Mouse (Mus musculus): ENCODE results near the gene Abca1. TPM values are rescaled to one million over a fixed set of nuclear protein-coding genes. Genes with fewer than 3 reads are reported as not detected.
A peak's percentile ranks its signal among the peaks of the same experiment; 100 is the strongest.

Gene Abca1
- polyA plus RNA-seq, 1 experiment from 2014 or later, result 4.2 TPM

DNA sequence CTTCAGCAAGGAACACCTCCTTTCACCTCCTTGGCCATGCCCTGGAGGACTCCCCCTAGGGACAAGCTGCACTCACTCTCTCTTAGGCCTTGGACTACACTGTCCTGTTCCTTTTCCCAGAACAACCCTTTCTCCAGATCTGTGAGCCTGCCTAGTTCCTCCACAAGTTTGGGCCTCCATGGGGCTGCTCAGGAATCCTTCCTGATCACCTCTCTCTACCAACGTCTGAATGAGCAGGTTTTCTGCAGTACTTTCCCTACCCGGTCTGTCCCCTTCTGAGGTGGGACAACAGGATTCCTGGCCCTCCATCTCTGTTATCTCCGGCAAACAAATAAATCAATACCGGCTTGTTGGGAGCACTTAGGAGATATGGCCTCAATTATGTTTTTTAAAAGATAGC lies 12.6 kb downstream of the Abca1 start:
- Histone ChIP-seq H3K4me1 (peaks cover 38% of the 10 kb centered on the region), H3K4me3 (no peak overlapping the region), H3K27ac (no peak overlapping the region), H3K27me3 (ENCODE audit: insufficient read depth, poor library complexity, severe bottlenecking) (no peaks in the 10 kb centered on the region), H3K9me3 (no peaks in the 10 kb centered on the region), H3K36me3 (no peaks in the 10 kb centered on the region)
- no peak for DNase-seq (ENCODE audit: low spot score)
- 32% methylated on average over 4 of the region's 4 CpGs for WGBS

DNA sequence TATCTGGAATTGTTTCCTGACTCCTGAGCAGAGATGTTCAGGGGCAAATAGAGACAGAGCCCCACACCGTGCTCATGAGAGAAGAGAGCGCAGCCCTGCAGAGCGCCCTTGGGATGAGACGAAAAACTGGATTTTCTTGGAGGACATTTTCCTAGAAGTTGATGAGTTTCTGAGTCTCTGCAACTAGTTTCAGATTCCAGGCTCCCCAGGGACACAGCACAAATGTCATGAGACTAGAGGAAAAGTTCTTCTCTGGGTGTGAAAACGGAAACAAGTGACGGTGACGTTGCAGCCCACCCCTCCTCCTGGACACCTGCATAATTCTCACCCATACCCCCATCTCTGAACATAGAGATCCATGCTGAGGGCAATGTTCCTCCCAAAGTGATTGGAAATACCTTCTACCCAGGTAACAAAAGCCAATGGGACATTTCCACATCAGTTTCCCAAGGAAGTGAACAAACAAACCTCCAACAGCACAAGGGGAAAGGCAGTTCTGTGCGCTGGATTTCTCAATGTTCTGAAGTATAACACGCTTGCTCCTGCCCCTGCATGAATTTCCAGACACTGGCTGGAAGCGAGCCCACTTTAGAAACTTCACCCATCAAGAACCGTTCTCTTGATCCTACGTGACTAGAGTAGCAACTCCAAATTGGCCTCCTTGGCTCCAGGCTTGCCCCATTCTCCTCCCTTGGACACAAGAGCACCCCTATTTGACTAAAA lies 13.3 kb downstream of the Abca1 start:
- 0 out of 2 replicates have a peak overlapping the region, but pooled peaks have one; percentile 6 for H3K27ac ChIP-seq
- DNase-seq (ENCODE audit: low spot score), result no peak
- H3K9me3 ChIP-seq, result no peaks in the 10 kb centered on the region
- H3K36me3 ChIP-seq, result no peaks in the 10 kb centered on the region
- no peak overlapping the region for H3K4me3 ChIP-seq
- H3K4me1 ChIP-seq, result peaks cover 38% of the 10 kb centered on the region
- 84% methylated on average over 12 of the region's 12 CpGs for WGBS
- H3K27me3 ChIP-seq (ENCODE audit: insufficient read depth, poor library complexity, severe bottlenecking), result no peaks in the 10 kb centered on the region

DNA sequence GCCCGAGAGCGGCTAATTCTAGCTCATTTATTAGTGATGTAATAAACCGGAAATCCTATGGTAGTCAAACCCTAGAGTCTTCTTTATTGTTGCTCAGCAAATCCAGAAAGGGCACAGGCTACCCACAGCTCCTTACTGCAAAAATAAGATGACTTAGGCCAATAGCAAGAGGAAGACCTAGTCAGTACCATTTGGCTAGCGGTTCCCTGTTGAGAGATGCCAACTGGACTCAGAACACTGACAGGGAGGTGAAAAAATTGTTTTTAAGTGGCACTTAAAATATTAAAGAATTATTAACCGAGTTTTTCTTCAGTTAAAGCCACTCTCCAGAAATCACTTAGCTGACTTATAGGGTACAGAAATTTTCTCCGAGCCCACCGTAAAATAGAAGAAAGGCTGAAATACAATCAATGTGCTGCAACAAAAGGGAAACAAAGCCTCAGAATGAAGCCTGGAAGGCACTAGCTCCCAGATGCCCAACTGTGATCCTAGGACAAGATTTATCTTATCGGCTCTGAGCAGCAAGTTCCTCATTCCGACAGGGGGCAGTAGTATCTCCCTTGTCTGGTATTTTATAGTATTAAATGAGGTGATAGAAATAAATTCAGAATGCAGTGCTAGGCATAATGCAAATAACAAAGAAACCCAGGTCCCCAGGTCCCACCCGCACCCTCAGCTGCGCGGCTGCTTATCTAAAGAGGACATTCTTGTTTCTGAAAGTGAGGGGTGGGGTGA lies 14.1 kb downstream of the Abca1 start:
- 0 out of 2 replicates have a peak overlapping the region, but pooled peaks have one; percentile 6 for H3K27ac ChIP-seq
- H3K27me3 ChIP-seq (ENCODE audit: insufficient read depth, poor library complexity, severe bottlenecking), result no peaks in the 10 kb centered on the region
- DNase-seq (ENCODE audit: low spot score), result no peak
- 62% methylated on average over 12 of the region's 12 CpGs for WGBS
- peaks cover 38% of the 10 kb centered on the region for H3K4me1 ChIP-seq
- no peak overlapping the region for H3K4me3 ChIP-seq
- H3K9me3 ChIP-seq, result no peaks in the 10 kb centered on the region
- no peaks in the 10 kb centered on the region for H3K36me3 ChIP-seq

DNA sequence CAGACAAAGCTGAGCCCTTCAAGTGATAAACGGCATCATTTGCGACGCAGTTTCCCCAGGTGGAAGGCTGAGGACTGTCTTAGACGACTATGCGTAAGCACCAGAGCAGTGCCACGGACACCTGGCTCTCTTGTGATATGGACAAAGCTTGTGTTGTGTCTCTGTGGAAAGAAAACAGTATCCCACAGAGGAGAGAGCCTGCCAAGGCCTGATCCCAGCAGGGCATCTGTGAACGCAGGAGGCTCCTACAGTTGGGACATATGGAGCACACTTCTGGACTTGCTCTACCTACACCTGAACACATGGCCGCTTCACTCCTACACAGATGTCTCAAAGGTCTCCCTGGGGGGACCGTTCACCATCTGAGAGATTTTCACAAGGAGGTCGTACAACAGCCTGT lies 15.1 kb downstream of the Abca1 start:
- H3K27ac ChIP-seq, result no peak overlapping the region

DNA sequence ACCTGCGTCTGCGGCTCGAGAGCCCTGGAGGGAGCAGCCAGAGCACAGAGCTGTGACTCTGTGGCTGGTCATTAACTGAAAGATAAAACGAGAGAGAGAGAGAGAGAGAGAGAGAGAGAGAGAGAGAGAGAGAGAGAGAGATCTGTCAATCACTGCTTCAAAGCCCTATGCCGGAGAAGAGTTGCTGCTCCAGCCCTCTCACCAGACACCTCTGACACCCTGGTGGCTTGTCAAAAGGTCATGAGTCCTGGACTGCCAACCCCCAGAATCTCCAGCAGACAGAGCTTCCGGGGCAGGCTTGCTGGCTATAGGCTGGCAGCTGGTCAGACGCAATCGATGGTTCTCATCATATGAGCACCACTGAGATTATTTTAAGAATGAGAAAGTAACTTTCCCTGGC lies 15.7 kb downstream of the Abca1 start:
- H3K4me1 ChIP-seq, result peaks cover 38% of the 10 kb centered on the region
- H3K9me3 ChIP-seq, result no peaks in the 10 kb centered on the region
- no peaks in the 10 kb centered on the region for H3K36me3 ChIP-seq
- H3K27me3 ChIP-seq (ENCODE audit: insufficient read depth, poor library complexity, severe bottlenecking), result no peaks in the 10 kb centered on the region
- no peak for DNase-seq (ENCODE audit: low spot score)
- peak overlapping the region; percentile 36; the same call in 1 of the 2 replicates for H3K4me3 ChIP-seq
- H3K27ac ChIP-seq, result peak overlapping the region; percentile 68
- WGBS, result 29% methylated on average over 8 of the region's 8 CpGs

More for the DNA sequence above, 15.1 kb downstream of the Abca1 start:
- Histone ChIP-seq H3K4me3 (no peak overlapping the region), H3K36me3 (no peaks in the 10 kb centered on the region), H3K4me1 (peaks cover 38% of the 10 kb centered on the region), H3K9me3 (no peaks in the 10 kb centered on the region), H3K27me3 (ENCODE audit: insufficient read depth, poor library complexity, severe bottlenecking) (no peaks in the 10 kb centered on the region)
- no peak for DNase-seq (ENCODE audit: low spot score)
- 77% methylated on average over 10 of the region's 10 CpGs for WGBS

DNA sequence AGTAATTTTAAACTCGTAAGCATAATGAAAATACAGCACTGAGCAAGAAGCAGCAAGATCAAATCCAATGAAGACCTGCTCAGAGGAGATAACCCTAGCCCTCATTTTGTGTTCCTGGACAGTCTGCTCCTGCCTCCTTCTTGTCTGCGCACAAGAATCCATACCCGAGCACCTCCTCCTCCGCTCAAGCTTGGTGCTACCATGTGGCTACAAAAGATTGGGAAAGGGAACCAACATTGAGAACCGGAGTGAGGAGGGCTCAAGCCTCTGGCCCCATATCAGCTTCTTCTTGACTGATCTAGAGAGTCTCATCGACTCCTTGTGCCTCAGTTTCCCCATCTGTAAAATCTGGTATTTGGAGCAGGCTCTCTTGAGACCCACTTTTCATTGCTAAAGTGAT lies 19.0 kb downstream of the Abca1 start:
- Histone ChIP-seq H3K27ac (no peak overlapping the region), H3K27me3 (ENCODE audit: insufficient read depth, poor library complexity, severe bottlenecking) (no peaks in the 10 kb centered on the region), H3K36me3 (no peaks in the 10 kb centered on the region), H3K4me1 (peaks cover 19% of the 10 kb centered on the region), H3K9me3 (no peaks in the 10 kb centered on the region), H3K4me3 (no peak overlapping the region)
- DNase-seq (ENCODE audit: low spot score), result no peak
- WGBS, result 86% methylated on average over 6 of the region's 6 CpGs

DNA sequence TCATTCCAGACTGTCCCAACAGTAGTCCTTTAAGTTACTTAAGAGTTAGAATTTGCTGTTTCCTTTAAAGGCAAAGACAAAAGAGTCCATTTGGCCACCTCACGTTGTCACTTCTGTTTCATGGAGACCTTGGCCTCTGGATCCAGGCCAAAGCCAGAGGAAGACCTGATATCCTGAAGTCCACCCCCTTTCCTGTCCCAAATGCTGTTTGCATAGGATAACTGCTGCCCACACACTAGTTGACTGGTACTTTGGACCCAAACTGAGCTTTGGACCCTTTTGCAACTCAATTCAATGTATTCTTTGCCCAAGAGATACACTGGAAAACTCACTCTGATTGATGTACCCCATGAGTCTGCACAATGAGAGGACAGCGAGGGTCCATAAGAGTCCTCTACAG lies 20.2 kb downstream of the Abca1 start:
- no peak for DNase-seq (ENCODE audit: low spot score)
- H3K9me3 ChIP-seq, result no peaks in the 10 kb centered on the region
- 77% methylated on average over 2 of the region's 2 CpGs for WGBS
- no peaks in the 10 kb centered on the region for H3K27me3 ChIP-seq (ENCODE audit: insufficient read depth, poor library complexity, severe bottlenecking)
- no peak overlapping the region for H3K27ac ChIP-seq
- no peaks in the 10 kb centered on the region for H3K36me3 ChIP-seq
- no peak overlapping the region for H3K4me3 ChIP-seq
- H3K4me1 ChIP-seq, result peaks cover 14% of the 10 kb centered on the region

DNA sequence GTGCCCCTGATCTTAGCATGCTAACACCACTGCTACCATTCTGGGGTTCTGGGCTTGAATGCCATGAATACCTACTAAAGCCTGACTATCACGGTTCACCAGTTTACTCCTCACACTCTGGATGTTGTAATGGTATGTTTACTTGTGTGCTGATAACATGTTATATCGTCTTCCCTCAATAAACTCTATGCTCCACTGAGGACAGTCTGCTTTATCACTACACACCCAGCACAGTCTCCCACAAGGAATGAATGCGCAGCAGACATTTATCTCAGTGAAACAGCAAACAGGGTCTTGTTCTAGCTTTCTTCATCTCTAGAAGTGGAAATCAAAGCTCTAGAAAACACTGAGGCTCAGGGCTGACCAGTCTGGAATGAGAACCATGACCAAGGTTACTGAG lies 20.7 kb downstream of the Abca1 start:
- Histone ChIP-seq H3K4me3 (no peak overlapping the region), H3K27me3 (ENCODE audit: insufficient read depth, poor library complexity, severe bottlenecking) (no peaks in the 10 kb centered on the region), H3K4me1 (peaks cover 9% of the 10 kb centered on the region; the same call in 1 of the 2 replicates), H3K36me3 (no peaks in the 10 kb centered on the region), H3K9me3 (no peaks in the 10 kb centered on the region), H3K27ac (no peak overlapping the region)
- 67% methylated on average over 3 of the region's 3 CpGs for WGBS
- no peak for DNase-seq (ENCODE audit: low spot score)

DNA sequence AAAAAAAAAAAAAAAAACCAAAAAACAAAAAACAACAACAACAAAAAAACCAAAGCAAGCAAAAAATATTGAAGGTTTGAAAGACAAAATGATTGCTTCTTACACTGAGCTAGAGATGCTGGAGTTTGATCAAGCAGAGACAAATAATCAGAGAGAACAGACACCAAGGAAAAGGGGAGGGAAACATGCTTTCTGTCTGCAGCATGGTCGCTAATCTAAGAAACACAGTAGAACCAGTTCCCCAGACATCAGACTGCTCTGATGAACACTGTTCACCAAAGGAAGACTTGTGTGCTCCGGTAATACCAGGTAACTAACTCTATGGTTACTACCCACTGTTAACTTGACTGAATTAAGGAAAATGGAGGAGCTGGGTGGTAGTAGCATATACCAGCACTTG lies 22.6 kb downstream of the Abca1 start:
- Histone ChIP-seq H3K4me1 (no peaks in the 10 kb centered on the region), H3K36me3 (no peaks in the 10 kb centered on the region), H3K9me3 (no peaks in the 10 kb centered on the region), H3K4me3 (no peak overlapping the region), H3K27ac (no peak overlapping the region), H3K27me3 (ENCODE audit: insufficient read depth, poor library complexity, severe bottlenecking) (no peaks in the 10 kb centered on the region)
- 77% methylated on average over 2 of the region's 2 CpGs for WGBS
- DNase-seq (ENCODE audit: low spot score), result no peak

DNA sequence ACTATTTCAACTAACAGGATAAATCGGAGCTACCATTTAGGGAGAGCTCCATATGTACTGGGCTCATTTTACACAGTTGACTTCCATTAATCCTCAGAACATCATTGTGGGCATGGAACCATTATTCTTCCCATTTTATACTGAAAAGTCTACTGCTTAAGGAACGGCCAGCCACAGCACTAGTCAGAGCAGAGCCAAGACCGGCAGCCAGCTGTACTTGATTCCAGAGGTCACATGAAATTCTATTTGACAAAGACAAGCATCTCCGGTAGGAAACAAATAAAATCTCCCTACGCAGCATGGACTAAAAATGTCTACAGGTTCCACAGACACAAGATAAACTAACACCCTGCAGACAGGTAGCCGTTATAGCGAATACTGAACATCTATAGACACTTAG lies 24.9 kb downstream of the Abca1 start:
- no peaks in the 10 kb centered on the region for H3K4me1 ChIP-seq
- DNase-seq (ENCODE audit: low spot score), result no peak
- H3K9me3 ChIP-seq, result no peaks in the 10 kb centered on the region
- 88% methylated on average over 7 of the region's 7 CpGs for WGBS
- H3K36me3 ChIP-seq, result no peaks in the 10 kb centered on the region
- no peaks in the 10 kb centered on the region for H3K27me3 ChIP-seq (ENCODE audit: insufficient read depth, poor library complexity, severe bottlenecking)
- H3K27ac ChIP-seq, result no peak overlapping the region
- H3K4me3 ChIP-seq, result no peak overlapping the region

DNA sequence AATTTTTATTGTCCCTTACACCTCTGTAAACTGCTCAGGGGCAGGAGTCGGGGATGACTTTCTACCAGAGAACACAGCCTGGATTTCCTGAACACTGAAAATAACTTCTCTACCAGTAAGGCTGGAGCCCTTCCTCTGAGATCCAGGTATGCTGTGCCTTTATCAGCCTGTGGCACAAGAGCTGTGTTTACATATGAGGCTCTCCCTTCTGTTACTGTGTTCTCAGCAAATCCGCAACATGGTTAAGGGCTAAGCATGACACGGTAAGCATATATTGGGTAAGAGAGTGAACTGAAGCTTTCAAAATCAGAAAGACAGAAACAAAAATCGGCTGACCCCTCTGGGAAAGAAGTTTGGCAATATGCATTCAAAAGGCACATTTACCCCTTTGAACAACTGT lies 25.7 kb downstream of the Abca1 start:
- no peaks in the 10 kb centered on the region for H3K36me3 ChIP-seq
- H3K9me3 ChIP-seq, result no peaks in the 10 kb centered on the region
- H3K27me3 ChIP-seq (ENCODE audit: insufficient read depth, poor library complexity, severe bottlenecking), result no peaks in the 10 kb centered on the region
- H3K4me3 ChIP-seq, result no peak overlapping the region
- no peak for DNase-seq (ENCODE audit: low spot score)
- no peaks in the 10 kb centered on the region for H3K4me1 ChIP-seq
- 79% methylated on average over 4 of the region's 4 CpGs for WGBS
- no peak overlapping the region for H3K27ac ChIP-seq

DNA sequence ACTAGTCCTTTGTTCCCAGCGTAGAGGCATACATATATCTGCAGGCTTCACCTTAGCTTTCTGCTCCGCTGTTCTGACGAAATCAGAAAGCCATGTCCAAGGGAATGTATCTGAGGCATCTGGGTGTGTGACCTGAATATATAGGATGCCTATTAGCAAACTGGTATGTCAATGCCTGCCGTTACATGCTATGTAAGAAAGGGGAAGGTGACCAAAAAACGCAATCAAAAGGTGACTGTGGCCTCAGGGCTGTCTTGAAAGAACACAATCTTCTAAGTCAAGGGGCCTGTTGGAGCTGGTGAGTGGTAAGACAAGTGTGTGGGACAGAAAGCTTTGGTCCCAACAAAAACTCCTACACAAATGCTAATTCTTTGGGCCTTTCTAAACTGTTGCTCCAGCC lies 28.2 kb downstream of the Abca1 start:
- WGBS, result 84% methylated on average over 5 of the region's 5 CpGs
- Histone ChIP-seq H3K27ac (no peak overlapping the region), H3K4me3 (no peak overlapping the region), H3K27me3 (ENCODE audit: insufficient read depth, poor library complexity, severe bottlenecking) (no peaks in the 10 kb centered on the region), H3K36me3 (peaks cover 11% of the 10 kb centered on the region), H3K4me1 (no peaks in the 10 kb centered on the region), H3K9me3 (peaks cover 3% of the 10 kb centered on the region)
- DNase-seq (ENCODE audit: low spot score), result no peak

DNA sequence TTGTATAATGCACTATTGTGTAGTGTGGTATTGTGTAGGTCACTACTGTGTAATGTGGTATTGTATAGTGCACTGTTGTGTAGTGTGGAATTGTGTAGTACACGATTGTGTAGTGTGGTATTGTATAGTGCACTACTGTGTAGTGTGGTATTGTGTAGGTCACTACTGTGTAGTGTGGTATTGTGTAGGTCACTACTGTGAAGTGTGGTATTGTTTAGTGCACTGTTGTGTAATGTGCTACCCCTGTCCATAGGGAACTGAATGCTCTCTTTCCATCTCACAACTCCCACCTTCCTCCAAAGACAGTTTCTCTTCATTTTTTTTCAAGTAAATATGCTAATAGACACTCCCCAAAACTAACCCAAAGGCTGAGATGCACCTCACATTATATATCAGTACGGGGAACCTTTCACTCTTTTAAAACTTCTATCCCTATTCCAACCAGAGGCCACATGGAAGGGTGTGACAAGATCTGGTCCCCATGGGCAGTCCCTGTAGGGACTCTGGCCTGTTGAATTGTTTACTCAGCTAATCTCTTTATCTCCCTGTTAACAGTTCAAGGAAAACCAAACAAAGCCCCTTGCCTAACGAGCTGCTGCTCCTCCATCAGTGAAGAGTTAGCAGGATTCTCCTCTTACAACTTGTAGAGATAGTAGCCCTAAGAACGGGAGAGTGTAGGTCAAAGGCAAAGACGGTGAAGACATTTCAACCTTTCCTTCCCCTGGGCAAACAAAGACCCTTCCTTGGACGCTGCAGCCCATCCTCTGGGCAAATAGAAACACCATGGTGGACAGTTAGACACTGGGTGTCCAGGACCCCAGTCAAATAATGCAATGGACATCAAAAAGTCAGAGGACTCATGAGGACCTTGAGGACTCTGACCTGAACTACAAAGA lies 28.8 kb downstream of the Abca1 start:
- 31% methylated on average over 6 of the region's 6 CpGs for WGBS
- Histone ChIP-seq H3K36me3 (peaks cover 17% of the 10 kb centered on the region), H3K27ac (no peak overlapping the region), H3K27me3 (ENCODE audit: insufficient read depth, poor library complexity, severe bottlenecking) (no peaks in the 10 kb centered on the region), H3K4me3 (no peak overlapping the region), H3K9me3 (peaks cover 6% of the 10 kb centered on the region), H3K4me1 (no peaks in the 10 kb centered on the region)
- DNase-seq (ENCODE audit: low spot score), result no peak
